Mouse (Mus musculus) liver, embryonic 16.5 days (tissue): ENCODE measurements around the gene Srsf3. TPM values are rescaled to one million over a fixed set of nuclear protein-coding genes. Genes with fewer than 3 reads are reported as not detected.
A peak's percentile ranks its signal among the peaks of the same experiment; 100 is the strongest.
"Not testable (repeated sequence)": the region's sequence is repeated elsewhere in the genome, so short reads cannot be mapped to it uniquely, and the experiment has no call there.

Experiments
- ATAC-seq: fragments of 200-750 bp; cut with Nextera tagmentation; 2 replicates; pipeline ENCODE4 v1.8.0; 2017; ENCODE audit warnings: low read depth, mild to moderate bottlenecking, moderate number of reproducible peaks, moderate library complexity
- H3K27ac ChIP-seq: fragments of 300-500 bp; sonication (generic); 2 replicates; pipeline ENCODE4 v1.5.1; 2014; ENCODE audit warnings: mild to moderate bottlenecking, low read length
- H3K27me3 ChIP-seq: fragments of 300-500 bp; sonication (generic); 2 replicates; pipeline ENCODE4 v1.6.1; 2014; ENCODE audit warnings: low read depth, low read length, mixed read lengths; ENCODE audit not compliant: control insufficient read depth, insufficient read depth
- H3K36me3 ChIP-seq: fragments of 300-500 bp; sonication (generic); 2 replicates; pipeline ENCODE4 v1.6.1; 2014; ENCODE audit warnings: mild to moderate bottlenecking; ENCODE audit not compliant: control insufficient read depth, insufficient read depth
- H3K4me1 ChIP-seq: fragments of 300-500 bp; sonication (generic); 2 replicates; pipeline ENCODE4 v1.6.1; 2014; ENCODE audit warnings: low read depth, low read length, mixed read lengths; ENCODE audit not compliant: control insufficient read depth
- H3K4me2 ChIP-seq: fragments of 300-500 bp; sonication (generic); 2 replicates; pipeline ENCODE4 v1.6.1; 2014; ENCODE audit warnings: low read depth, low read length, mixed read lengths
- H3K4me3 ChIP-seq: fragments of 300-500 bp; sonication (generic); 2 replicates; pipeline ENCODE4 v1.5.1; 2014; ENCODE audit warnings: low read depth, mild to moderate bottlenecking, low read length
- H3K9ac ChIP-seq: fragments of 300-500 bp; sonication (generic); 2 replicates; pipeline ENCODE4 v1.6.1; 2014; ENCODE audit warnings: low read depth, low read length
- H3K9me3 ChIP-seq: fragments of 300-500 bp; sonication (generic); replicated peaks from 2 replicates; pipeline ENCODE4 v1.6.1; 2016; ENCODE audit warnings: low read length; ENCODE audit not compliant: control insufficient read depth
- WGBS: fragments of 180-500 bp; shearing (Covaris S2); extraction: QIAGEN DNeasy Blood & Tissue Kit; methylation state at CpG from one replicate; pipeline ENCODE4 v1.1.7; 2014; ENCODE audit not compliant: insufficient replicate concordance; 5-methylcytosine and 5-hydroxymethylcytosine counted together
- polyA plus RNA-seq: library from polyadenylated mRNA; unstranded; fragments of >200 nt; fragmentation: Nextera tagmentation; extraction: Ambion mirVana; gene quantifications from 2 replicates; pipeline ENCODE4 v1.2.1, GENCODE M21; 2015

Gene Srsf3
- polyA plus RNA-seq, 1 experiment from 2014 or later = 185 TPM

DNA sequence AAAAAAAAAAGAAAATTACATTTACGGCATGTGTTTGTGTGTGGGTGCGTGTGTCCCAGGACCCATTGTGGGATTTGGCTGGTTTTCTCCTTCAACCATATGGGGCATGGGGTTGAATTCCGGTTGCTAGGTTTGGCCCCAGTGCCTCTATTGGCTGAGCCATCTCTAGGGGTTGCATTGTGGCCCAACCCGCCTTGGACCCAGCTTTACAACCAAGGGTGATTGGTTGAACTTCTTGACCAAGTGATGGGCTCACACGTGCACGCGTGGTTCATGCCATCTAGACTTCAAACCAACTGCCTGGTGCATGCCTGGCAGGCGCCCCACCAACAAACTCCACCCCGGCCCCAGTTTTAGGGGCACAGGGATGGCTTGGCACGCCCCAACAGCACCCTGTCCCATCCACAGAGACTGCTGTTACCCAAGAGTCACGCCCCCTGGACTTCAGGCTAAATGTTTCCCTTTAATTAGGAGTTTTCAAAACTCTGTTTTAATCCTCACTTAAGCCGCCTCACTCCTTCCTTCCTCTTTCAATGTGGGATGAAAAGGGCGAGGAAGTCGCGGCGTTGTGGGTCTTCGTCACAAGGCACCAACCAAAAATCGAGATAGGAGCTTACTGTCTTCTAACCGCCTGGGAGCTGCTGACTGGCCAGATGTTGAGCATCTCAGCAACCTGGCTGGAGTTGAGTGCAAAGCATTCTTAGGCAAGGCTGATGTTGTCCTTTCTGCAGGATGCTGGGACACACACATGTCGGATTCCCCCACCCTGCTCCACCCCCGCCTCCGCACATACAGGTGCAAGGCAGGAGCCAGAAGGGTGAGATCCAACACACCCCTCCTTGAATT is 8.2 kb upstream of the Srsf3 start:
- Histone ChIP-seq H3K4me1 (peaks cover 15% of the 10 kb centered on the region), H3K9me3 (no peaks in the 10 kb centered on the region), H3K9ac (no peak overlapping the region), H3K27ac (no peak overlapping the region), H3K4me2 (no peak overlapping the region), H3K4me3 (no peak overlapping the region), H3K36me3 (no peaks in the 10 kb centered on the region), H3K27me3 (no peaks in the 10 kb centered on the region)
- no peak for ATAC-seq
- WGBS = 42% methylated on average over 22 of the region's 22 CpGs

DNA sequence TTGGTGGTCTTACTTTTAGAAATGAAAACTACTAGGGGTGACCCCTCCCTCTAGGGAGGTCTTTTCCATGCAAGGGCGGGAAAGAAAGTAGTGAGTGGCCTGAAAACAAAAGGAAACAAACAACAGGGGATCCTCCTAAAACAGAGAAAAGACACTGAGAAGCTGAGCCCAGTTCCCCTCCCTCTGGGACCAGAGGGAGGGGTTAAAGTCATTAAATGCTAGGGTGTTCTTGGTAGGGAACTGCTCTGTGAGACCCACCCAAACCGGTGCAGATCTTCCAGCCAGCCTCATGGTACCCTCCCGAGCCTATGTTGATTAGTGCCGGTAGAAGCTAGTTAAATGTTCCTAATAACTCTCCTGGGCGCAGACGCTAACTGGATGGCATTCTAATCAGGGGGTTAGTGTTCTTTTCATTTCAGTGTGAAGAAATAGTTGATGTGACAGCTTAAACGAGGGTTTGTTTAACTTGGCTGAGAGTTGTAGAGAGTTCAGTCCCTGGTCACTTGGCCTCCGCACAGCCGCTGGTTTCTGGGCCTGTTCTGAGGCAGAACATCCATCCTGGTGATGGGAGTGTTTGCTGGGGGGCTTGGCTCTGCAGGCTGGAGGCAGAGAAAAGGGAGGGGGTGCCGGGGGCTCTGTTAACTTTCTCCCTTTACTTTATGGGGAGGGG is 7.4 kb upstream of the Srsf3 start:
- no peaks in the 10 kb centered on the region for H3K27me3 ChIP-seq
- ATAC-seq = peak; percentile 48
- H3K4me3 ChIP-seq = no peak overlapping the region
- H3K4me2 ChIP-seq = no peak overlapping the region
- H3K36me3 ChIP-seq = no peaks in the 10 kb centered on the region
- no peak overlapping the region for H3K9ac ChIP-seq
- peak overlapping the region; percentile 21; the same call in 1 of the 2 replicates for H3K27ac ChIP-seq
- WGBS = 50% methylated on average over 10 of the region's 10 CpGs
- no peaks in the 10 kb centered on the region for H3K9me3 ChIP-seq
- H3K4me1 ChIP-seq = peaks cover 15% of the 10 kb centered on the region

GRCm38 (mm10) chr17:29026652-29027356 is 5.6 kb upstream of the Srsf3 start:
- 65% methylated on average over 5 of the region's 5 CpGs for WGBS
- no peak overlapping the region for H3K27ac ChIP-seq
- H3K9ac ChIP-seq = no peak overlapping the region
- peaks cover 21% of the 10 kb centered on the region for H3K4me1 ChIP-seq
- H3K9me3 ChIP-seq = no peaks in the 10 kb centered on the region
- H3K4me2 ChIP-seq = no peak overlapping the region
- H3K27me3 ChIP-seq = no peaks in the 10 kb centered on the region
- no peaks in the 10 kb centered on the region for H3K36me3 ChIP-seq
- ATAC-seq = no peak
- no peak overlapping the region for H3K4me3 ChIP-seq

- no peak overlapping the region for H3K4me2 ChIP-seq
- no peaks in the 10 kb centered on the region; the same call in 1 of the 2 replicates for H3K36me3 ChIP-seq
- no peak overlapping the region for H3K9ac ChIP-seq
- ATAC-seq = no peak
- 72% methylated on average over 6 of the region's 6 CpGs for WGBS
- no peak overlapping the region for H3K4me3 ChIP-seq
- no peaks in the 10 kb centered on the region for H3K27me3 ChIP-seq
- peaks cover 13% of the 10 kb centered on the region for H3K4me1 ChIP-seq
- H3K27ac ChIP-seq = no peak overlapping the region
- H3K9me3 ChIP-seq = no peaks in the 10 kb centered on the region
Observed at GRCm38 (mm10) chr17:29030321-29031034, 1.9 kb upstream of the Srsf3 start.

DNA sequence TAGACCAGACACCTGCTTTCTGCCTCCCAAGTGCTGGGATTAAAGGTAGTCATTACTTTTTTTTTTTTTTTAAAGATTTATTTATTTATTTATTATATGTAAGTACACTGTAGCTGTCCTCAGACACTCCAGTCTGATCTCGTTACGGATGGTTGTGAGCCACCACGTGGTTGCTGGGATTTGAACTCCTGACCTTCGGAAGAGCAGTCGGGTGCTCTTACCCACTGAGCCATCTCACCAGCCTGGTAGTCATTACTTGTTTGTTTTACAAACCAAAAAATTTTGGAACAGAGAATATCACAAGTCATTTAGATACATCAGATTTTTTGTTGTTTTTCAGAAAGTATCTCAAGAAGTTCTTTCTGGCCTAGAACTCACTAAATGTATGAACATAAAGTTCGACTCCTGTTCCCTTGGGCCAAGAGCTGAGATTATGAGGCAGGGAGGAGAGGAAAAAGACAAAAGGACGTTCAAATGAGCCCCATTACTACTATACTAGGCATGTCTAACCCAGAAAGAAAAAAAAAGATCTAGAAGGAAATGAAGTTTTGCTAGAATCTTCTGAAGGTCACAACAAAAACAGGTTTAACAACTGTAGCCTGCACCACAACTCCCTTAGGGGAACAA is 1.2 kb upstream of the Srsf3 start:
- H3K4me2 ChIP-seq = peak overlapping the region; percentile 89
- peak overlapping the region; percentile 94 for H3K4me3 ChIP-seq
- H3K27ac ChIP-seq = peak overlapping the region; percentile 97
- H3K36me3 ChIP-seq, ATAC-seq, H3K9me3 ChIP-seq, H3K27me3 ChIP-seq: not testable (repeated sequence)
- H3K9ac ChIP-seq = peak overlapping the region; percentile 97
- 61% methylated on average over 7 of the region's 7 CpGs for WGBS
- H3K4me1 ChIP-seq = peaks cover 15% of the 10 kb centered on the region

DNA sequence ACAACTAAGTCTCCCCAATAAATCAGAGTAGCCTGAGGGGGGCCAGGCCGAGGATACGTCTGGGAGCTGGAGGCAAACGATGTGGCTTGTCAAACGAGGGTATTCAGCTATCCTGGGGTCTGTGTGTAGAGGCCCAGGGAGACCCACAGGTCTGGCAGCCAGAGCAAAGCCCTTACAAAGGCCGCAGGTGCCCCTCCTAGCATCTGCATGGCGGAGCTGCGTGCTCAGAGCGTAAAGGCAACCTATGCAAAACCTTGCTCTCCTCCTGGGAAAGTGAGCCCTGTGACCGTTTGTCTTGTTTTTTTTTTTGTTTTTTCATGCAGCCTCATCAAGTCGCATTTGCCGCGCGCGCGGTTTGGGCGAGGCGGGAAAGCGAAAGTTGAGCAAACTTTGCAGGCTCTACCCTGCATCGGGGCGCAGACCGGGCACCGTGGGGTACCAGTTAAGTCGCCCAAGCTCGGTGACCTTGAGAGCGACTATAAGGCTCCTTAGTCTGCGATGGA is 606 bp upstream of the Srsf3 start:
- Histone ChIP-seq H3K36me3 (peaks cover 7% of the 10 kb centered on the region), H3K9ac (peak overlapping the region; percentile 97), H3K27me3 (no peaks in the 10 kb centered on the region), H3K27ac (peak overlapping the region; percentile 97), H3K4me2 (peak overlapping the region; percentile 89), H3K4me3 (peak overlapping the region; percentile 94), H3K4me1 (peaks cover 19% of the 10 kb centered on the region), H3K9me3 (no peaks in the 10 kb centered on the region)
- WGBS = under 1% methylated on average over 26 of the region's 26 CpGs
- ATAC-seq = peak; percentile 14

DNA sequence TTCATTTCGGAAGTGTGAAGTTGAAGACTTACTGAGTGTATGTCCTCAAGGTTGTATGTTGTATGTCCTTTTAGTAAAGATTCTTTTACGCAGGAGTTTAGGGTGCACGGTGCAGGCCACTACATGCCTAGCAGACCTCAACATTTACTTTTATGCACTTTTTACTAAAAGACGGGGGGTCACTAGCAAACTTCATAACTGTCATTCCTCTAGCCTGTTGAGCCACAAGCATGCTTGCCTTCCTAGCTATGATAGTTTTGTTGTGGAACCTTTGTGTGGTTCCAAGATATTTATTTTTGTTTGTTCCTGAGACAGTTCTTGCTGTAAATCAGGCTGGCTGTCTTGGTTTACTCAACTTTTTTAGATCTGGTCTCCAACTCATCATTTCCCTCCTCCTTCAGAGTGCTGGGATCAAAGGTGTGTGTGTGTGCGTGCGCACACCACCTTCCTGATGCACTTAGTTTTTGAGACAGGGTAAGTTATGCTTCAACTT is 1.2 kb downstream of the Srsf3 start:
- peaks cover 27% of the 10 kb centered on the region for H3K4me1 ChIP-seq
- 1% methylated on average over 6 of the region's 6 CpGs for WGBS
- no peak for ATAC-seq

GRCm38 (mm10) chr17:29034264-29034663 is 1.8 kb downstream of the Srsf3 start:
- ATAC-seq = no peak
- H3K27ac ChIP-seq = peak overlapping the region; percentile 97; the same call in 1 of the 2 replicates
- peaks cover 27% of the 10 kb centered on the region for H3K4me1 ChIP-seq

More for the DNA sequence above, 1.2 kb downstream of the Srsf3 start:
- Histone ChIP-seq H3K36me3 (peaks cover 23% of the 10 kb centered on the region), H3K9me3 (no peaks in the 10 kb centered on the region), H3K27ac (peak overlapping the region; percentile 97), H3K4me3 (peak overlapping the region; percentile 94), H3K27me3 (no peaks in the 10 kb centered on the region), H3K9ac (peak overlapping the region; percentile 82), H3K4me2 (peak overlapping the region; percentile 75)

More at GRCm38 (mm10) chr17:29034264-29034663, 1.8 kb downstream of the Srsf3 start:
- Histone ChIP-seq H3K4me2 (peak overlapping the region; percentile 75), H3K27me3 (no peaks in the 10 kb centered on the region), H3K9me3 (no peaks in the 10 kb centered on the region), H3K4me3 (peak overlapping the region; percentile 94), H3K9ac (peak overlapping the region; percentile 82), H3K36me3 (peaks cover 30% of the 10 kb centered on the region)
